Mouse (Mus musculus) kidney, postnatal 0 days (tissue): ENCODE data around the gene Spns2. TPM values are rescaled to one million over a fixed set of nuclear protein-coding genes. Genes with fewer than 3 reads are reported as not detected.

Experiments
- ATAC-seq: fragments of 200-750 bp; cut with Nextera tagmentation; replicated peaks from 2 replicates; pipeline ENCODE4 v1.8.0; 2017; ENCODE audit warnings: low read depth, moderate number of reproducible peaks, moderate TSS enrichment, moderate library complexity; ENCODE audit not compliant: low FRiP score
- DNase-seq: peaks from one replicate; pipeline ENCODE4 v3.0.0-alpha.2; 2016; ENCODE audit warnings: low spot score
- H3K27ac ChIP-seq: fragments of 300-500 bp; sonication (generic); 2 replicates; pipeline ENCODE4 v1.5.1; 2014; ENCODE audit warnings: mild to moderate bottlenecking
- H3K27me3 ChIP-seq: fragments of 300-500 bp; sonication (generic); 2 replicates; pipeline ENCODE4 v1.6.1; 2014; ENCODE audit warnings: low read length, mixed read lengths; ENCODE audit not compliant: insufficient read depth
- H3K36me3 ChIP-seq: fragments of 300-500 bp; sonication (generic); 2 replicates; pipeline ENCODE4 v1.6.1; 2014; ENCODE audit warnings: low read length, mixed read lengths; ENCODE audit not compliant: insufficient read depth
- H3K4me1 ChIP-seq: fragments of 300-500 bp; sonication (generic); replicated peaks from 2 replicates; pipeline ENCODE4 v1.6.1; 2014; ENCODE audit warnings: antibody characterized with exemption, low read length, mixed read lengths; ENCODE audit not compliant: insufficient read depth
- H3K4me2 ChIP-seq: fragments of 300-500 bp; sonication (generic); 2 replicates; pipeline ENCODE4 v1.6.1; 2014; ENCODE audit warnings: mild to moderate bottlenecking, low read length, moderate library complexity, mixed read lengths
- H3K4me3 ChIP-seq: fragments of 300-500 bp; sonication (generic); replicated peaks from 2 replicates; pipeline ENCODE4 v1.5.1; 2014; ENCODE audit warnings: low read depth, low read length
- H3K9ac ChIP-seq: fragments of 300-500 bp; sonication (generic); 2 replicates; pipeline ENCODE4 v1.6.1; 2014; ENCODE audit warnings: low read depth, low read length
- H3K9me3 ChIP-seq: fragments of 300-500 bp; sonication (generic); replicated peaks from 2 replicates; pipeline ENCODE4 v1.6.1; 2016; ENCODE audit warnings: low read length, inconsistent platforms, mixed read lengths
- CTCF ChIP-seq: IDR thresholded peaks from 2 replicates; pipeline ENCODE4 v1.5.1; 2016; ENCODE audit warnings: antibody characterized with exemption, low read depth, mild to moderate bottlenecking, moderate library complexity
- WGBS: fragments of 180-500 bp; shearing (Covaris S2); extraction: QIAGEN DNeasy Blood & Tissue Kit; methylation state at CpG from one replicate; pipeline ENCODE4 v1.1.7; 2014; 5-methylcytosine and 5-hydroxymethylcytosine counted together
- polyA plus RNA-seq: library from polyadenylated mRNA; unstranded; fragments of >200 nt; fragmentation: Nextera tagmentation; extraction: Ambion mirVana; gene quantifications from 2 replicates; pipeline ENCODE4 v1.2.1, GENCODE M21; 2015

Gene Spns2
- polyA plus RNA-seq: 6.3 and 7.4 TPM in 2 replicates

DNA sequence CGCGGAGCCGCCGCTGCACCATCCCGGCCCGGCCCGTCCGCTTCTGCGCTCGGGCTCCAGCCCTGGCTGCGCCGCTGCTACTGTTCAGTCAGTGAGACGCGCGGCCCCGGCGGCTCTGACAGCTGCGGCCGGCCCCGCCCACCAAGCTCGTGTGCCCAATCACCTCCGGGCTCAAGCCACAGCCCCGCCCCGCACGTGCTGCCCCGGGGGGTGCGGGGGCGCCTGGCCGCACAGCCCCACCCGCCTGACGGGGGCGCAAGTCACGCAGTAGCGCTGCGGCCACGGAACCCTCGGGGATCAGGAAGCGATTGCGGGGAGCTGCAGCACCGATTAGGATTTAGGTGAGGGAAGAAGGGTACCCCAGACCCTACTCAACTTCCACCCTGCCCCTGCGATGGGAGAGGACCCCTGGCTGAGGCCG is at the start of gene Spns2:
Gene Spns2 (minus strand): TSS at position 24 of the 421 bp plus-strand sequence.
- TF ChIP-seq CTCF: peak; percentile 59
- Histone ChIP-seq H3K27ac (0 out of 2 replicates have a peak within 1 kb of the TSS, but pooled peaks have one; percentile 2), H3K4me2 (peak within 1 kb of the TSS; percentile 98), H3K9ac (peak within 1 kb of the TSS; percentile 49), H3K27me3 (no peaks in the 10 kb centered on the region), H3K4me1 (0 out of 2 replicates have a peak, but pooled peaks cover 8% of the 10 kb centered on the region), H3K9me3 (no peaks in the 10 kb centered on the region), H3K36me3 (no peaks in the 10 kb centered on the region), H3K4me3 (peak within 1 kb of the TSS; percentile 64)
- ATAC-seq: peak; percentile 78
- WGBS: under 1% methylated on average over 41 of the region's 42 CpGs
- DNase-seq: peak; percentile 86

DNA sequence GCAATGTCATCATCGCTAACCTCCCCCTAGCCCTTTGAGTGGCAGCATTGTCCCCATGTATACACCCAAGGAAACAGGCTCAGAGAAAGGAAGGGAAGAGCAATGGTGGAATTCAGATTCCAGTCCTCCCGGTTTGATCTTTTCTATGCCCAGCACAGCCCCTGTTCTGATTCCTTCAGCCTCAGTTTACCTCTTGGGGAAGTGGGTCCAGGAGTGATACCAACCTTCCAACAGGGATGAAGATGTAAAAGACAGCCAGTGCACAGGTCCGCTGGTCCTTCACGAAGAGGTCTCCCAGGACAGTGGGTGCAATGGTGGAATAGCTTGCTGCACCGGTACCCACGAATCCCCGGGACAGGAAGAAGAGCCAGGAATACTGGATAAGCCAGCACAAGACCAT is 49.1 kb upstream of the Spns2 start:
- ATAC-seq: no peak
- Histone ChIP-seq H3K9ac (no peak overlapping the region), H3K27ac (no peak overlapping the region), H3K9me3 (no peaks in the 10 kb centered on the region), H3K4me2 (no peak overlapping the region), H3K4me1 (no peaks in the 10 kb centered on the region), H3K4me3 (no peak overlapping the region), H3K36me3 (no peaks in the 10 kb centered on the region), H3K27me3 (no peaks in the 10 kb centered on the region)
- DNase-seq: no peak
- no peak for TF ChIP-seq CTCF
- WGBS: 94% methylated on average over 7 of the region's 7 CpGs

DNA sequence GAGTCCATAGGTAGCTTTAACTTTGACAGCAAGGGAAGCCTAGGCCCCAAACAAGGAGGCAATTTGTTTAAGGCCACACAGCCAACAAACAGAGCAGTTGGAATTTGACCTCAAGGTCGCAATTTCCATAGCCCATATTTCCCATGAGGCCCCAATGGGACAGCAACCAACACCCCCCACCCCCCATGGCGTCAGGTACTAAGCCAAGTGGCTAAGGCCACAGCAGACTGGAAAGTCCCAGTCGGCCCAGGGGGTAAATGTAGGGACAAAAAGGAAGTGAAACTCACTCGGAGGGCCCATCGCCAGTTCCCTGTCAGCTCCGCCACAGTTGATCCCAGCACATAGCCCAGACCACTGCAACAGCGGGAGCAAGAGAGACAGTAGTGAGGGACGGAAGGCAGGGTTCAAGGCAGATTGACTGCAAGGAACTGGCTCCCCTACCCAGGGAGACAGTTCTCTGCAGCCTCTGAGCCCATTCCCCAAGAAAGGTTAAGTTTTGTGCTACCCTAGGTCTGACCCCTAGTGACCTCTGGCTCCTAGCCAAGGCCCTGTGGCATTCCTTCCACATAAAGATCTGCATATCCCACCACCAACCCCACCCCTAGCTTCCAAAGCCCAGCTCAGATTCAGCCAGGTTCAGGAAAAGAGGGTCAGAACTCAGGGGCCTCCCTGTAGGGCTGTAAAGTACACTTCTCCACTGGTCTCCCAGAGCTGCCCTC is 48.5 kb upstream of the Spns2 start:
- H3K4me3 ChIP-seq: no peak overlapping the region
- no peaks in the 10 kb centered on the region for H3K4me1 ChIP-seq
- ATAC-seq: no peak
- no peaks in the 10 kb centered on the region for H3K27me3 ChIP-seq
- 55% methylated on average over 8 of the region's 8 CpGs for WGBS
- H3K9me3 ChIP-seq: no peaks in the 10 kb centered on the region
- H3K36me3 ChIP-seq: no peaks in the 10 kb centered on the region
- peak; percentile 15 for DNase-seq
- H3K9ac ChIP-seq: no peak overlapping the region
- H3K4me2 ChIP-seq: no peak overlapping the region
- TF ChIP-seq CTCF: no peak
- no peak overlapping the region for H3K27ac ChIP-seq

DNA sequence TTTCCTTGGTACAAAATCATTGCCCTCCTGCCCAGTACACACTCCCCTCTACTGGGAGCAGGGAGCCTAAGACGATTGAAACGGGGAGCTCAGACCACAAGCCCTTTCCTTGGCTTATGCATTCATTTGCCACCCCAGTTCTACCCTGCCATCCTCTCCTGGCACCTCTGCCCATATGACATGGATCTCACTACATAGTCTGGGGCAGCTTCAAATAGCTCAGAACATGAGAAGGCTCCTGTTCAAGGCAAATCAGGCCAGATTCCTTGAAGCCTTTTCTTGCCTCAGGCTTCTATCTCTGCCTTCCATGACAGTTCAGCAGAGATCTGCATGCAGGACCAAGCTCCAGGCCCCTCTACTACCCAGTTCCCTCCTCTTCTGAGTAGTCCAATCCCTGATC is 47.8 kb upstream of the Spns2 start:
- Histone ChIP-seq H3K4me1 (no peaks in the 10 kb centered on the region), H3K4me3 (no peak overlapping the region), H3K9ac (no peak overlapping the region), H3K36me3 (no peaks in the 10 kb centered on the region), H3K4me2 (no peak overlapping the region), H3K27ac (no peak overlapping the region), H3K27me3 (no peaks in the 10 kb centered on the region), H3K9me3 (no peaks in the 10 kb centered on the region)
- 89% methylated on average over 2 of the region's 2 CpGs for WGBS
- TF ChIP-seq CTCF: no peak
- DNase-seq (no peak), ATAC-seq (no peak)

DNA sequence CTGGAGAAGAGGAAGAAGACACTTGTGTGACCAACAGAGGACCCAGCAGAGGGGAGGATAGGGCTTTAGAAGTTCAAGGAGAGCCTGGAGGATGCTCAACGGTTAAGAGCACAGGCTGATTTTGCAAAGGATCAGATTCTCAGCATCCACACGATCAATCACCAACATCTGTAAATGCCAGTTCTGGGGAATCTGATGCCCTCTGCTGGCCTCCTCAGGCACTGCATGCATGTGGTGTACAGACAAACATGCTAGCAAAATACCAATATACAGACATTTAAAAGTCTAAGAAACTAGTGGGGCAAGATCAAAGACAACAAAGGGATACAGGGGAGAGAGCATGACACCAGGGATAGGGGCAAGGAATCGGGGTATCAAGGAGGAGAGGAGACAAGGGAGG is 45.8 kb upstream of the Spns2 start:
- no peak overlapping the region for H3K4me2 ChIP-seq
- WGBS: 91% methylated on average over 3 of the region's 3 CpGs
- H3K27ac ChIP-seq: no peak overlapping the region
- no peak overlapping the region for H3K4me3 ChIP-seq
- no peaks in the 10 kb centered on the region for H3K27me3 ChIP-seq
- no peak for DNase-seq
- no peak overlapping the region for H3K9ac ChIP-seq
- H3K9me3 ChIP-seq: no peaks in the 10 kb centered on the region
- H3K36me3 ChIP-seq: no peaks in the 10 kb centered on the region
- H3K4me1 ChIP-seq: no peaks in the 10 kb centered on the region
- TF ChIP-seq CTCF: peak; percentile 61
- ATAC-seq: no peak

DNA sequence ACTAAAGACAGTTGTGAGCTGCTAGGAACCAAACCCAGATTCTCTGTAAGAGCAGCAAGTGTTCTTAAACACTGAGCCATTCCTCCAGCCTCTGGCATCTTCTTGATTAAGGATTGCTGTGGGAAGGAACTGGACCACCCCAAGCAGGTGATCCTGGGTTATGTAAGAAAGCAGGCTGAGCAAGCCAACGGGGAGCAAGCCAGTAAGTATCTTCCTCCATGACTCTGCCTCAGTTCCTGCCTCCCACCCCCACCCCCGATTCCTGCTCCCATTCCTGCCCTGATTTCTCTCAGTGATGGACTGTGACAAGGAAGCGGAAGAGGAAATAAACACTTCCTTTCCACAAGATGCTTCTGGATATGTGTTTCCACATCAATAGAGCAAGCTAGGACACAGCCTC is 43.2 kb upstream of the Spns2 start:
- Histone ChIP-seq H3K9ac (no peak overlapping the region), H3K4me1 (no peaks in the 10 kb centered on the region), H3K27ac (no peak overlapping the region), H3K9me3 (no peaks in the 10 kb centered on the region), H3K36me3 (no peaks in the 10 kb centered on the region), H3K4me2 (no peak overlapping the region), H3K27me3 (no peaks in the 10 kb centered on the region), H3K4me3 (no peak overlapping the region)
- no peak for DNase-seq
- 73% methylated on average over 3 of the region's 3 CpGs for WGBS
- no peak for ATAC-seq
- no peak for TF ChIP-seq CTCF
